Mouse (Mus musculus) granulocyte monocyte progenitor cell, adult 5-6 weeks (primary cell): ENCODE results near the gene B4galnt4. TPM values are rescaled to one million over a fixed set of nuclear protein-coding genes. Genes with fewer than 3 reads are reported as not detected.

Source experiments
- ATAC-seq: replicated peaks from 2 replicates; pipeline ENCODE4 v1.8.0; 2016; ENCODE audit warnings: mild to moderate bottlenecking, moderate TSS enrichment, inconsistent platforms; ENCODE audit not compliant: poor library complexity, severe bottlenecking
- total RNA-seq, 2 experiments: library from RNA; stranded (forward) in 1 of 2; stranded (reverse) in 1 of 2; fragments of 200-712, 200-1000 nt in 1 of 2; fragments of >200 nt in 1 of 2; fragmentation: Nextera tagmentation in 1 of 2; gene quantifications; 2 replicates each; pipeline ENCODE4 v1.2.3; 2014 to 2017

The B4galnt4 gene
- total RNA-seq, 2 experiments from 2014 or later, result 0.60 TPM; not detected in 1

DNA sequence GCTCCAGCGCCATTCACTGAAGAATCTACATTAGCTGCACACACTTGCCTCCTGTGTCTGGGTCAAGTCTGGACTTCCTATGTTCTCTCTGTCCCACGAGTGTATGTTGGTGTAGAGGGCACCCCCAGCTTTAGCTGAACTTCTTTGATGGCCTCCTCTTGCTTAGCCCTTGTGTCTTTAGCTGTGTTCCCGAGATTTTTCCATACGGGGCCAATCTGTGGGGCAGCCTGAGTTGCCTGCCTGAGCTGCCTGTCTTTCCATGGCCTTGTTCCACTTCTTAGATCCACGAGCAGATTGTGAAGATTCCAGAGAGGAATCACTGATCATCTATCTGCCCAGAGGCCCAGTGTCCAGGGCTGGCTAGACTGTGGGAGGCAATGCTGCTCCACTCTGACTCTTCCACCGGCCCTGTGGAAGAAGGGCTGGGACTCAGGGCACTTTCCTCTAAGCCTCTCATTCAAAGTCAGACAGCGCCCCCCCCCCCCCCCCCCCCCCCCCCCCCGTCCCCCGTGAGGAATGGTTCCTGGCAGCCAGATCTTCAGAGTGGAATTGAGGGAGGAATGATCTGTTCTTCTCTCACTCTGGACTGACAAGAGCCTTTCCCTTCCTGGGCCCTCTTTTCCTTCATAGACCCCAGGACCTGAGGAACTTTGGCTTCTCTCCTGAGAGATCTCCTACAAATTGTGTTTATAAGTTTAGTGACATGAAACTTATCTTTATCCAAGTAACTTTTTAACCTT is 19.9 kb upstream of the B4galnt4 start:
- no peak for ATAC-seq

DNA sequence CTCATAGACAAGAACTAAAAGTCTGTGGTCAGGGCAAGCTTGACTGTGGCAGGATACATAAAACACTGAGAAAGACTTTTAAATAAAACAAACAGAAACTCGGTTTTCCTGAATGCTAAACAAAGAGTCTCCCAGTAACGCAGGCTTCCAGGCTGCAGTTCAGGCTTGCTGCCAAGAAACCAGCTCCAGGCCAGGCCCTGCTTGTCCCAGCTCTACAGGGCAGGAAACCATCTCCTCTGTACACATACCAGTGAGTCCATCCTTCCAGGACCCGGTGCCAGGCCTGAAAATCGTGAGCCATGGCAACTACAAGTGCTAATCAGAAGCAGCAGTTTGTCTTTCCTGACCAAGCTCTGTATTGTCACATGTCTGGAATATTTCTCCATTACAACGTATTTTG is 19.2 kb upstream of the B4galnt4 start:
- no peak for ATAC-seq

DNA sequence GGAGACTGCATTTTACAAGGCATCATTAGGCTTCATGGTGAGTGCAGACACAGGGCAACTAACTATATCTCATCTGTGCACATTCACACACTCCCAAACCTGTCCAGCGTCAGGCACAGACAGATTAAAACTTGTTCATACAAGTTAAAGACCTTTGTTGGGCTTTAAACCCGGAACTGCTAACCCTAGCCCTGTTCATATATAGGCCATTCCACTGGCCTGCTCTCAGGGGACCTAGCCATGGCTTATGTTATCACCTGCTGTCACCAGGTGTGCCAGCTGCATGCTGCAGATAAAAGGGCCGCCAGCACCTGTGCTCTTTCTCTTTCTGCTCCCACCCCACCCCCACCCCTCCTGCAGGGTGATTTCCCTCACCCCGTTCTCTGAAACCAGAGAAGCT is 18.4 kb upstream of the B4galnt4 start:
- ATAC-seq, result no peak

DNA sequence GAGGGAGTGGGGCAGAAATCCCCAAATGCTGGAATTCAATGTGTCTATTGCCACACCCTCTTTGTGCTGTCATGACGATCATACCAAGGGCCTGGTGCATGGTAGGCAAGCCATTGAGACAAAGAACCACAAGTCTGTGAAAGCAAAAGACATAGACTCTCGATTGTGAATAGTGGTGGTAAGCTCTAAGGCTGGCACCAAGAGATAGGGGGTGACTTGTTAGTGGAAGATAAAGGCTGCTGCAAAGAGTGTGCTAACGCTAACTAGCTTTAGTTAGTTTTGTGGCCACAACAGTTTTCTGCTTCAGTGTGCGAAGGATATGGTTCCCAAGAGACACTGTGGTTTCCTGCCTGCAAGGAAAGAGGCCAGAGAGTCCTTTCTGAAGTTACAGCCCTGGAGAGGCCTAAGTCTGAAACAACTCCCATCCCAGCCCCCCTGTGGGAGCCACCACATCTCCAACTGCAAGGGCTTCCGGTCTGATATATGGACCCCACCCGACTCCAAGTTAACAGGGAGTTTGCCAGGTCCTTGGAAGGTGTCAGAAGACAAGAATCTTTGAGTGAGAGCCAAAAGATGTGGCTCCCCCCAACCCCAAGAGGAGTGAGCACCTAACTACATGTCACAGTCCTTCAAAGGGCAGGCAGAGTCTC is 13.8 kb upstream of the B4galnt4 start:
- 0 out of 2 replicates have a peak, but pooled peaks have one; percentile 8 for ATAC-seq

DNA sequence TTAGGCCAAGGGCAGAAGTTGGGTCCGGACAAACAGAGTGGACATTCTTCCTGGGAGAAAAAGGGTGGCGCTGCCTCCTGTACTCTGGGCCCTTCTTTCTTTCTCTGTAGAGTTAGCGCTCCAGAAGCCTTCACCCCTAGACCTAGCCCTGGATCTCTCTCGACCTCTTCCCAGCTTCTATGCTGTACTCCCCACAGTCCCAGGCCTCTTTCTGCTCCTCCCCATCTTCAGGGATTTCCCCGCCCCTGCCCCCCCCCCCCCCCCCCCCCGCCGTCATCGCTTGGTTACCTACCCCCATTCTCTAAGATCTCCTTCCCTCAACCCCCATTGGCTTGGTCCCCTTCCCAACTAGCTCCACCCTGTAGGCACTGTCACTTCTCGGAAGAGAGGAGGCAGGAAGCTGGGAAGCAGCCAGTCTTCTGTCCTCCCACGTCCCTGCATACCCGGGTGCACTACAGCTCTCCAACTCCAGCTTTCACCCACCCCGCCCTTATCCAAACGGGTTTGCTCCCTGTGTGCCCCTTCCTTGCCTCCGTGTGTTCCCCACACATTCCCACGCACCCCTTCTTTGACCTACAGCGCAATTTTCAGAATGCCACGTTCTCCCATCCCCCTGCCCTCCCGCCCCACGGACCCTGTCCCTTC is 13.2 kb upstream of the B4galnt4 start:
- ATAC-seq, result no peak

DNA sequence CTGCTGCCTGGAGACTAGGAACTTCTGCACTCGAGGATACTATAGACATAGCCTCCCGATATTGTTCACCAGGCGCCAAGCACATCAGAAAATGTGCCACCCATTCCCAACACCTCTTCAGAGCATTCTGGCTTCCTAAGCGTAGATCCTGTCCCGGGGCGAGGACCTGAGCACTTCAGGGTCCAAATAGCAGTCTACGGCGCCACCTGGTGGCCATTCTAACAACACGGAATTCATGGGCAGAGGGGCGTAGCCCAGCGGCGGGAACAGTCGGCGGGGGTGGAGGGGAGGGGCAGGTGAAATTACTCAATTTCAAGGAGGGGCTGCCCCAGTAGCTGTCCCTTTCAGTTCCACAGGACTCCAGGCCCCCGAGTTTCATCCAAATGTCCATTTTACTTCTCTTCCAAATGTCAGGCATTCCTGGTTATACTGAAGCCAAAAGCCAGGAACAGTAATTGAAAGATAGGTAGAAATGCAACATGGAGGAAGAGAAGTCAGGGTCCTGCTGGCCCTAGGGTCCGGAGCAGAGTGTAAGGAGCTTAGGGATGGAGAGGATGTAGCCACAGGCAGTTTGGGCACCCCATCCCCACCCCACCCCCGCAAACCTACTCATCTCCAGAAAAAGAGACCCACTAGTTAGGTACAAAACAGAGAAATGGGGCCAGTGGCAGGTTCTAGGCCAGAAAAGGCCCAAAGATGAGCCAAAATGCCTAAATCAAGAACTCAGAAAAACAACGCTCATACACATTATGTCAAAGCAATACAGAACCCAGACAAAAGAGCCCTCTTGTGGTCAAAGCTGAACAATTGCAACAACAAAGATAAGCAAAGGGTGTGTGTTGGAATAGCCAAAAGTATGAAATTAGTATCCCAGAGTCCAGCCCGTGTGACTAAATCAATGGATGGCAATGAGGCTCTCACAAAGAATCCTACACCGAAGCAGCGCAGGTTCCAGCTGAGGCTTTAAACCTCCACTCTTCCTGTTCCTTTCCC is 12.4 kb upstream of the B4galnt4 start:
- ATAC-seq, result peak; percentile 96

DNA sequence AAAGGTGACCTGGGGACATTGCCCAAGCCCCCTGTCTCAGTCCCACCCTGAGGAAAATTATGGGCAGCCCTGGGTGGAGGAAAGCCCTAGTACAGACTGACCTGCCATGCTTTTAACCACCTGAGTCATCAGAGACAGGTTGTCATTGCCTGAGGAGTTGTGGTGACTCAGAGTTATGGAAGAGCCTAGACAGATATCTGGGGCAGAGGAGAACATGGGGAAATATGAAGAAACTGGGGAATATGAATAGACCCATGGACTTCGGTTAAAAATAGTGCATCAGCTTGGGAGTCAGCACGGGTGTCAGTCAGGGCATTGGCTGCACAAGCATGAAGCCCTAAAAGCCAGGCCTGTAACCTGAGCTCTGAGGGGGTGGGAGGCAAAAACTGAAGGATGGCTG is 11.6 kb upstream of the B4galnt4 start:
- ATAC-seq, result no peak

DNA sequence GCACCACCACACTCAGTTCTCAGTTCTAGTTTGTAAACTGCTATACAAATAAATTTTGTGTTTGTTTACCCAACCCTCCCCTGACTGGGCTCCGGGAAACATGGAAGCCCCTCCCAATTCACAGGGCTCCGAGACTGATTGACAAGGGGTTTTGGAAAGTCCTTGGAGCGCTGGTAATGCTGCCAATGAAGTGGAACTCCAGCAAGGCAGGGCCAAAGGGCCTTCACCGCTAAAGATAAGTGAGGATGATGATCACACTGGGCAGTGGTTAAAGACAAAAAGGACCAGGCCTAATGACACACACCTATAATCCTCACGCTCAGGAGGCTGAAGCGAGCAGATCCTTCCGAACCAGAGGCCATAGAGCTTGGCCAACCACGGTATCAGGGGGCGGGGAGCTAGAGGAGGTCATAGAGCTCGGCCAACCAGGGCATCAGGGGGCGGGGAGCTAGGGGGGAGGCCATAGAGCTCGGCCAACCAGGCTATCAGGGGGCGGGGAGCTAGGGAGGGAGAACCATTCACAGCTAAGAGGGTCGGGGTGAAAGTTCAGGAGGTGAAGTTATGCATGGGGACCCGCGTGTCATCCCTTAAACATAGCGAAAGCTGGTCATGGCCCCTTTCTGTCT is 9.7 kb upstream of the B4galnt4 start:
- no peak for ATAC-seq

DNA sequence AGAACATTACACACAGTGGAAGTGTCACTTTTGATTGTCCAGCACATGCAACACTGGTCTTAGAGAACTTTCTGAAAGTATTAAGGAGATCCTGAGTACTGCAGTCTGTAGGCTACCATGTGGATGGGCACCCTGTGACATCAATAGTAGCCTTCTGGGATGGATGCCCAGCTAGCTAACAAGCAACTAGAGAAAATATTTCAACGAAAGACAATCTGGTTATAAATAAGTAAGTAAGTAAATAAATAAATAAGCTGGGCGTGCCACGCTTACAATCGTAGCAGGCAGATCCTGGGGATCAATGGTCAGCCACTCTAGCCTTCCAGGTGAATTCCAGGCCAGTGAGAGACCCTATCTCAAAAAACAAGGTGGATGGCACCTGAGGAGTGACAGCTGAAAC is 8.9 kb upstream of the B4galnt4 start:
- no peak for ATAC-seq

DNA sequence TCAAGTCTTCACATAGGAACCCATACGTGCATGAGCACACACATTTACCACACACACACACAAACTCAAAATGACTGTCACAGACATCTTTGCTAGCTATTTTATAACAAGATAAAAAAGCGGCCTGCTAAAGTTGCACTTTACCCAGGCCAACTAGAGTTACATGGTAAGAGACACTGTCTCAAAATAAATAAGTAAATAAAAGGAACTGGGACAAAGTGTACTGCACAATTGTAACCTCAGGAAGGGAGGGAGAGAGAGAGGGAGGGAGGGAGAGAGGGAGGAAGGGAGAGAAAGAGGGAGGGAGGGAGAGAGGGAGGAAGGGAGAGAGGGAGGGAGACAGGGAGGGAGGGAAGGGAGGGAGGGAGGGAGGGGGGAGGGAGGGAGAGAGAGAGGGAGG is 8.5 kb upstream of the B4galnt4 start:
- no peak for ATAC-seq

DNA sequence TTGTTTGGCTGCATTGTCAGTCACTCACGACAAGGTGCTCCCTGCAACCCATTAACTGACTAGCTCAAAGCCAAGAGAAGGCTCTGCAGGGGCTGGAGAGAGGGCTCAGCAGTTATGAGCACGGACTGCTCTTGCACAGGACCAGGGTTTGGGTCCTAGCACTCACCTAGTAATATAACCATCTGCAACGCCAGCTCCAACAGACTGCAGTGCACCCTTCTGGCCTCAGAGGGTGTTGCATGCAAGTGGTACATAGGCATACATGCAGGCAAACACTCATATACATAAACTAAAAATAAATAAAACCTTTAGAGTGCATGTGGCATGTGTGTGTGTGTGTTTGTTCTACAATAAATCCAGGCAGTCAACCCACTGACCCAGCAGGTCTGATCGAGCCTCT is 5.1 kb upstream of the B4galnt4 start:
- no peak for ATAC-seq

DNA sequence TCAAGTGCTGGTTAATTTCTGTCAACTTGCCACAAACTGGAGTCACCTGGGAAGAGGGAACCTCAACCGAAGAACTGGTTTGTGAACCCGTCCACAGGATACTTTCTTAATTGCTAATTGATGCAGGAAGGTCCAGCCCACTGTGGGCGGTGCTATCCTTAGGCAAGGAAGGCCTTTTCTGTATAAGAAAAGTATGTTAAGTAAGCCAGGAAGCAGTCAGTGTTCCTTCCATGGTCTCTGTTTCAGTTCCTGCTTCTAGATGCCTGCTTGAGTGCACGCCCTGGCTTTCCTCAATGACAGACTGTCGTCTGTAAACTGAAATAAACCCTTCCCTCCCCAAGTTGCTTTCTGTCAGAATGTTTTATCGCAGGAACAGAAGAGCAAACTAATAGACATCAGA is 3.9 kb upstream of the B4galnt4 start:
- peak; percentile 86 for ATAC-seq

DNA sequence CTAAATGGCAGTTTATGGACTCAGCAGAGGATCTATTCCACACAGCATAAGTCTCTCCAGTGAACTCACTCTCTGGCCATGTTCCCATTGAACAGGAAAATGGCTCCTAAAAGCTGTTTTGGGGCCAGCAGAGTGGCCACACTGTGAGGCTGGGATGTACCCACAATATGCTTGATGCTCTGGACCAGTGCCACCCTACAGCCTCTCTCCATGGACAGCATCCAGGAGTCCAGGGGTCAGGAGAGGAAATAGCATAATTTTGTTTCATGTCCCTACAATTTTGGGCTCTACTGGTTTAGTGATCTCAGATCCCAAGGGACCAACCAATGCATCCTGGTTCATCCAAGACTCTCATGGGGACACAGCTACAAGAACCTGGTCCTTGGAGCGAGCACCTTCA is 3.4 kb upstream of the B4galnt4 start:
- ATAC-seq, result no peak

DNA sequence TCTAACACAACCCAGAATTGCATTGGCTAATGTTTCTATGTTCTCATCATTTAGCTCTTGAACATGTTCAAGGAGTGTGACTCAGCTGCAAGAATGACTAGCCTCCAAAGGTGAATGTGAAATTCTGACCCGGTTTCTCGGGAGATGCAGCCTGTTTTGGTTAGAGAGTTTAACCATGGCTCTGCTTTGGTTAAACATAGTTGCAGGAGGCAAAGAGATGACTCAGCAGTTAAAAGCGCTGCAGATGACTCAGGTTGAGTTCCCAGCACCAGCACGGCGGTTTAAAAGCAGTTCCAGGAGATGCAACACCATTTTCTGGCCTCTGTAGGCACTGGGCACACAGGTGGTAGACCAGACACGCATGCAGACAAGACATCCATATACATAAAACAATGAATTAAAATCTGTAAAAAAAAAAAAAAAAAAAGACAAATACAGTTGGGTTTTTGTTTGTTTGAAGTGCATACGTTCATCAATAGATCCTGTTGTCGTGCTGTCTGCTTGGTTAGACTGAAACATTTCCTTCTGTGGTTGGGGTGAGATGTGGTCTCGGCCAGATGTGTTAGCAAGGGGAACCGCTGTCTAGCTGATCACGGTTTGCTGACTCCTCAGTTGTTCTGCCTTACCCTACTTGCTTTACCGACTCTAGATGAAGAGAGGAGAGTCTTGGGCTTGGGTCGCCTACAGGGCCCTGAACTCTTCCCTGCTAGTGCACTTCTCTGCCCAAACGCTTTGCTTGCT is 2.1 kb upstream of the B4galnt4 start:
- ATAC-seq, result no peak

DNA sequence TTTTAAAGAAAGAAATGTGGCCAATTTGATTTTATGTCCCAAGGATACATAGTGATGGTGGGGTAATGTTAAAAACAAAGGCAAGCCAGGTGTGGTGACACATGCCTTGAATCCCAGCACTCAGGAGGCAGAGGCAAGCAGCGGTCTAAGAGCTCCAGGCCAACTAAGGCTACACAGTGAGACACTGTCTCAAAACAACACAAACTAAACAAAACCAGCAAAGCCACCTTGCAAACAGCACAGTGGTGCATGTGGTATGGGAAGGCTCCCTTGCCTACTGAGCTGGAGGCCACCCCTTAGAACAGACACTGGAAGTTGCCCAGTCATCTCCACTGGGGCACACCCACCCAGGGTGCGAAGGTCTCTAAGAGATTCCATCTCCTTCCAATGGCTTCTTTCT is 975 bp upstream of the B4galnt4 start:
- no peak for ATAC-seq

DNA sequence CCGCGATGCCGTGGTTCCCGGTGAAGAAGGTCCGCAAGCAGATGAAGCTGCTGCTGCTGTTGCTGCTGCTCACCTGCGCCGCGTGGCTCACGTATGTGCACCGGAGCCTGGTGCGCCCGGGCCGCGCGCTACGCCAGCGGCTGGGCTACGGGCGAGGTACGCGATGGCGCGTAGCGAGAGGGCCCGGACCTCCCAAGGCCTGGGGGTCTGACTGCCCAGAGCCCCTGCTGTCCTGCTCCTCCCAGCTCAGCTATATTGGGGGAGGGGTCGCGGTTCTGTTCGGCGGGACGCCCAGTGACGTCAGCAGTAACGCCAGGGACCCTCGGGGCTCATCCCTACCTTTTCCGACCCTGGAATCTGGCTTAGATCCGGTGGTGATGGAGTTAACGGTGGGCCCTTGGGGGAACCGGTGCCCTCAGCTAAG is 377 bp downstream of the B4galnt4 start:
- no peak for ATAC-seq

DNA sequence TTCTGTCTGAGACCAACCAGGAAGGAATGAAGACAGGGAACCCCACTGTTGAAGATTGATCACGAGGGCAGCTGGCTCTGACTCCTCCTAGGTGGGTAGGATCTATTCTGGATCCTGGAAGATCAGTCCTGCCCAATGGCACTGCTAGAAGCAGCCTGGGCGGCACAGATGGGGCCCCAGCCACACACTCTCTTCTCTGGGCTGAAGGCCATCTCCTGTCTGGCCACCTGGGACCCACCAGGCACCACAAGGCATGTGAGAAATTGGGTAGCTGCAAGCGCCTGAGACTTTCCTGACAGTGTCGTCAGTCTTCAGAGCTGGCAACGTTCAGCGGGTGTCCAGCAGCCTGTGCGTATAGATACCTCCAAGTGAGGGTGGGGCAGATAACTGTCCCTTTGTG is 1.6 kb downstream of the B4galnt4 start:
- ATAC-seq, result no peak

DNA sequence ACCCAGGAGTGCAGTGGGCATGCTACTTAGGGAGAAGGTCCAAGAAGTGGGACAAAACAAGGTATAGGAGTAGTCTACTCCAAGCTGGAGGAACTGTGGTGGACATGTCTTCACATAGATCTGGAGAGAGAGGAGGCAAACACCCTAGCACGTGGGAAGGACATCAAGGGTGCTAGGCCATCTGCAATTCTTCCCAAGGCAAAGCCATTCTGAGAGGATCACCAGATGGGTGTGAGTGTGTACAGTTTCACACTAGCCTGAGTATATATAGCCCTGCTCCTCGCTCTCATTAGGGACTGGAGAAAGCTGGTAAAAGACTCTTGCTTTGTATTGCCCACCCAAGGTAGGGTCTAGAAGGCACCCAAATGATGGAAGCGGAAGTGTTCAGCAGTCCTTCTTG is 2.4 kb downstream of the B4galnt4 start:
- ATAC-seq, result no peak

DNA sequence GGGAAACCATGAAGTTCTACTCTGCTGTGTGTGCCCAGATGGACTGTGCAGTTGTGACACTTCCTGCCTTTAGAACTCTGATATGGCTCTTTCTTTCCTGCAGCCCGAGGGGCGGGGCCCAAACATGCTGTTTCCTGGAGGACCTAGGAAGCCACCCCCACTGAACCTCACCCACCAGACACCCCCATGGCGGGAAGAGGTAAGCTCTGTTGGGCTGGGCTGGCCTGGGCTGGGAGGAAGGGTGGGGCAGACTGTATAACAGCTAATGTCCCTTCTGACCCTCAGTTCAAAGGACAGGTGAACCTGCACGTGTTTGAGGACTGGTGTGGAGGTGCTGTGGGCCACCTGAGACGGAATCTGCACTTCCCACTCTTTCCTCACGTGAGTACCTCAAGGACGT is 3.3 kb downstream of the B4galnt4 start:
- ATAC-seq, result peak; percentile 80
